Mouse (Mus musculus): ENCODE data around the gene 4930469K13Rik.

DNA sequence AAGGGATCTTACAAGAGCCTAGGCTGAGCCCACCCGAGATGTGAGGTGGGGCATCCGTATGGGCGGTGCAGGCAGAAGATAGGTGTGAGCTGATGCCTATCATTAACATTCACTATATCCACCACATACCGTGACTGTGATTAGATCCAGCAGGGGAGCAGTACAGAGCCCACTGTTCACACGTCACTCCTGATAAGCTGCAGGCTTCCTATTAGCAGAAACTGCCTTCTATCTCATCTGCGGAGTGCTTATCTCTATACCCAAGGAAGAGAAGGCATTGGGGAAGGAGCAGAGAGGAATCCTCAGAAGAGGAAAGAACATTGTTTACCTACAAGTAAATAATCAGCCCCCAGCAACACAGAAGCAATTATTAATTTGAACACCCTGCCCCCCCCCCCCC is 36.6 kb downstream of the 4930469K13Rik start:
- TF ChIP-seq EP300 (IDR thresholded peaks at IDR 0.05) (no peak), CTCF (IDR thresholded peaks at IDR 0.05) (no peak)
